Mouse (Mus musculus) neural tube, embryonic 10.5 days (tissue): ENCODE measurements around the gene Olfr1341.
A peak's percentile ranks its signal among the peaks of the same experiment; 100 is the strongest.

ENCODE experiments used
- DNase-seq: peaks from one replicate; pipeline ENCODE4 v3.0.0-alpha.2; 2017; ENCODE audit warnings: low spot score; ENCODE audit errors: extremely low spot score

The Olfr1341 gene

GRCm38 (mm10) chr4:118703223-118703622 is at the start of gene Olfr1341:
TSS of gene Olfr1341 (plus strand) at chr4:118703523.
- no peak for DNase-seq

DNA sequence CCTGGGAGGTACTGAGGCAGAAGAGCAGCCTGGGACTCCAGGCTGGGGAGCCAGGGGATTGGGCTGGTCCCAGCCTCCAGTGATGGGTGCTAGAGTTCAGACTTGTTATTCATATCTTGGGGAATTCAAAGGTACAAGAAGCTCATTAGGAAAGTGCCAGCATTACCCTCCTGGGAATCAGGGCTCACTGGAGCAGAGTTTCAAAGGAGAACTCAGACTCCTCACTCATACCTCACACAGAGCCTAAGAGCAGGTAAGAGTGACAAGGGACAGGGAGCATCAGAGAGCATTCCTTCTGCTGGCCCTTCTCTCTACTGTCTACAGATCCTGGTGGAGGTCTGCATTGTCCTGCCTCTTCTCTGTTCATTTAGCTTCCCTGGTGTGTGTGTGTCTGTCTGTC is 44.7 kb upstream of the Olfr1341 start, which contains the start of gene Olfr62:
Gene Olfr62 (plus strand): TSS at position 301 of the 400 bp plus-strand sequence.
- DNase-seq, result no peak

- no peak for DNase-seq
Observed at GRCm38 (mm10) chr4:118687086-118687485, 16.2 kb upstream of the Olfr1341 start.

GRCm38 (mm10) chr4:118692412-118692973 is 10.8 kb upstream of the Olfr1341 start, which contains the start of gene Olfr1342:
TSS of gene Olfr1342 (minus strand) at chr4:118692756.
- no peak for DNase-seq

DNA sequence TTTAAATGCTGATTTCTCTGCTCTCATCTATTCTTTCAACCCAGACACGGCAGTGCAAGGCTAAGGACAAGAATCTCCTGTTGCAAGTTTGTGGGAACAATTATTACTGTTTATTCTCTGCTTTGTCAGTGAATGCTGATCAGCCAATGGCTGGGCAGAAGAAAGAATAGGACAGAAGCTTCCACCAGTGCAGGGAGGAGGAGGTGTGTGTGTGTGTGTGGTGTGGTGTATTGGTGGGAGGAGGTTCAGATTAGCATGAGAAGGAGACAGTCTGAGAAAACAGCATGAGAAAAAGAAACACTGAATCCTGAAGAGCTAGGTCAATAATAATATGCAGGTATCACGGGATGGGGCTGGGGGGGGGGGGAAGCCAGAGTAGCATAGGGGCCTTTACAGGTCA is 9.5 kb upstream of the Olfr1341 start:
- no peak for DNase-seq

DNA sequence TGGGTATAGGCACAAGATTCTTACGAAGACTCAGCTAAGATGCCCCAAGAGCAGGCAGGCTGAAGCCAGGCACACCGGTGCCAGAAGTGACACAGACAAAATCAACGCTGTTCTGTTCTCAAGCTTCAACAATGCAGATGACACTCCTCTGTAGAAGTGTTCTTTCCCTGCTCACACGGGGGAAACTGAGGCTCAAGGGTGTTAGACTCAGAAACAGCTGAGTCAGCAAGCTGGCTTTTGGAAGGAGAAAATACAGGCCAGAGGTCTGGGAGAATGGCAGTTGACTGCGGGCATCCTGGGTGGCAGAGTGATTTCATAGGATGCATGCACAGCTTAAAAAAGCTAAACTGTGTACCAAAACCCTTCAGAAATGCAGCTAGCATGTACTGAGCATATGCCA is 4.8 kb downstream of the Olfr1341 start:
- no peak for DNase-seq

DNA sequence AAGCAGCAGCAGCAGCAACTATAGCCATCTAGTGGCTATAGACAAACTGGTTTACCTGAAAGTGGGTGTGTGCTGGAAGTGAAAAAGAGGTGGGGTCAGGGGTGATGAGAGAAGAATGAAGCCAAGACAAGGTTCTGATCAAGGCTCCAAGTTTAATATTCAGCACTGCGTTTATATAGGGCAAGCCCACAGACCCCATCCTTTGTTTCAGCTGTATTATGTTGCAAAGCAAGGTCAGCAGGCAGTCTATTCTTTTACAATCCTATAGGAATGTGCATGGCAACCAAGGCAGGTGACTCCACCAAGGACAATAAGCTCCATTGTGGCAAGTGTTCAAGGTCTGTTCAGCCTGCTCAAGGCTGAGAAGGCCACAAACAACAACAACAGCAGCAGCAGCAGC is 8.3 kb downstream of the Olfr1341 start:
- no peak for DNase-seq

- DNase-seq, result no peak
Observed at GRCm38 (mm10) chr4:118719838-118720237, 16.5 kb downstream of the Olfr1341 start, which contains the start of gene Olfr1340. TSS of gene Olfr1340 (plus strand) at chr4:118720138.

DNA sequence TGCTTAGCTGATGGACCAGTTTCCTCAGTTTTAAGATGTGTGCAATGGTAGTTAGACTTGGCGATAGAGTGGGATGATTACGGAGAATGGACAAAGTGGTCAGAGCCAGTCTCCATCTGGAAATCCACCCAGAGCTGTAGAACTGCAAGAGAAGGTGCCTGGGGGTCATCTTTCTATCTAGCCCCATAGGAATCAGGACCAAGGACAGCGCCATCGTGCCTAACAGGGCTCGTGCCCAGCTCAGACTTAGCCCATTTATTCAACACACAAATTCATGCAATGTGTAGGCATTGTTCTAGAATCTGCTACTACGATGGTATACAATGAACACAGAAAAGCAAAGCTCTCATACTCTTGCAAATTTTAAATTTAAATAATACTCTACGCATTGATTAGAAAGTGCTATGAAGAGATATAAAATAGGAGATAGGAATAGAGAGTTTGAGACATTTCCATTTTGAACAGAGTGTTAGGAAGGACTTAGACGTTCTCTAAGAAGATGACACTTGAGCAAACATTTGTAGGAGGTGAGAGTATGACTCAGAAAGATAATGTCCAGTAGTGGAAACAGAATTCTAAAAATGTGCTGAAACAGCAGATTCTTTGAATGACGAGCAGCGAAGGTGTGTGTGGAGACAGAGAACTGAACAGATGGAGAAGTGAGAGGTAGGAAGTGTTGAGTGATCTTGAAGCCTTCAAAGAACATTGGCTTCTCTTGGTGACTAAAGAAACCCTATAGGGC is 18.6 kb downstream of the Olfr1341 start:
- DNase-seq, result peak; percentile 23

- DNase-seq, result no peak
Observed at GRCm38 (mm10) chr4:118731875-118732274, 28.6 kb downstream of the Olfr1341 start, which contains the start of gene Olfr1339. TSS of gene Olfr1339 (plus strand) at chr4:118732175.

GRCm38 (mm10) chr4:118739574-118739973 is 36.3 kb downstream of the Olfr1341 start:
- DNase-seq, result no peak

GRCm38 (mm10) chr4:118740988-118741698 is 37.8 kb downstream of the Olfr1341 start:
- DNase-seq, result no peak

DNA sequence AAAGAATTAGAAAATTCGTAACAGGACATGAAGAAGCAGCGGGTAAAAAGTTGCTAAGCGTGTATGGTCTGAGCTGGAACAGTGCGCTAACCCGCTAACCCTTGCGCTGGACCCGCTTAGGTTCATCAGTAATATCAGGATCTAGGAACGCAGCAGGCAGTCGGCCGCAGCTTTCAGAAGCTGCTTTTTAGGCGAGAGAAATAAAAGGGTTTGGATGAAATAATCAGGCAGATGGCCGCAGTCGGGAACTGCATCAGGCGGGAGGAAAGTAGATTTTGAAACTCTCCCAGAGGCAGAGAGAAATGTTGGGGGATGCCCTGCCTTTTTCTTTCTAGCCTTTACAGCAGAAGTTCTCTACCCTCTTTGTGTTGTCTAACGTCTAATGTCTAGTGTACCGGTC is 38.6 kb downstream of the Olfr1341 start:
- DNase-seq, result peak; percentile 19

DNA sequence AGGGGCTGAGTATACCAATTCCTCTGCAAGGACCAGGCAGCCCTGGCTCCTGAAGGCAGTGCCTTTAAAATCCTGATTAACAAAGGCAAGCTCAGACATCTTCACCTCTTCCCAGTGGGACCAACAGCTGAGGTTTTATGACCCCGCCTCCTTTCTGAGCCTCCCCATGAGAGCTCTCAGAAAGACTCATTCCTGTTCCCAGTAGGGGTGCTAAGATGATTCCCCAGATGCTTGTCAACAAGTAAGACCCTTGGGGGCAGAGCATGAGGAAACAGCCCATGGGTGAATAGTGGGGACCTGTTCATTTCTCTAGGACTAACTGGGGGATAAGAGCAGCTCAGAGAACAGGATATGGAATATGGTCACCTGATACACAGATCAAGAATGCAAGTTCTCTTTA is 55.3 kb downstream of the Olfr1341 start, which contains the start of gene Olfr1338:
Gene Olfr1338 (minus strand): TSS at position 101 of the 400 bp plus-strand sequence.
- no peak for DNase-seq
